11 mouse cellular contexts compared by ENCODE assay signal in the genomic region with DNA sequence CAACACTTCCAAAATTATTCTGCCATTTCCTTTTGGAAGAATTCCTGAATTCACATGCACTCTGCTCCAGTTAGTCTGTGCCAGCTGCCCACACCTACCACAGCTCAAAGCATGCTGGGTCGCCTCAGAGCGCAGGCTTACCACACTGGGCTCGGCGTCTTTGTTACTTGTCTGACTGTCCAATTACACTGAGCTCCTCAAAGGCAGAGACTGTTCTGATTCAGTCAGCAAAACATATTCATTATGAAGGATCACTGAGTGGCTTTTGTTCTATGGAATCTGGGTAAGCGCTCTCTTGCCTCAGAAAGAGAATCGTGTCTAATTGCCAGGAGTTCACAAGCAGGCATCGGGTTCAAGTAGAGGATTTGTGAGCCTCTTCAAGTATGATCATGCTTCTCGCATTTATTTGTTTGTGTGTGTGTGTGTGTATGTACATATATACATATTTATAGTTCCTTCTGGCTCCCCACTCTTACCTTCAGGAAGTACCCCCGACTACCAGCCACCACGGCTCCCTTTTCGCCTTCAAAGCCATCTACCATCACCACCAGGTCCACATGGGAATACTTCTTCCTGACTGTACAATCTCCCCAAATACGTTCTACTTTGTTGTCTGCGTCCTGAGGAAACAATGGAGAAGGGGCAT. TPM values are rescaled to one million over a fixed set of nuclear protein-coding genes. Genes with fewer than 3 reads are reported as not detected.
A peak's percentile ranks its signal among the peaks of the same experiment; 100 is the strongest.
DNase-seq lines count a peak whose midpoint lies in the region; ATAC-seq lines count a peak whose summit lies in the region.
"Had no signal": no experiment of that assay in that cellular context is flagged by ENCODE, and none has a peak within 500 bp of the region (broad histone marks: within the 10 kb centered on the region; RNA-seq: fewer than 3 reads in every experiment).

No protein-coding gene starts in this region.

- H3K9ac ChIP-seq in forebrain, embryonic 11.5 days (ENCODE audit: low read length), result peak overlapping the region; percentile 61
- H3K9ac ChIP-seq in hindbrain, embryonic 16.5 days (ENCODE audit: low read depth, low read length), result no peak overlapping the region
- H3K9ac ChIP-seq in neural tube, embryonic 14.5 days (replicated peaks; ENCODE audit: low read depth, low read length), result peak overlapping the region; percentile 29; the same call in 1 of the 2 replicates
- H3K9ac ChIP-seq: limb, embryonic 12.5 days; lung, embryonic 14.5 days had no signal

- H3K9me3 ChIP-seq in forebrain, embryonic 11.5 days (ENCODE audit: control insufficient read depth, low read length), result no peaks in the 10 kb centered on the region
- H3K9me3 ChIP-seq in hindbrain, embryonic 16.5 days (ENCODE audit: control insufficient read depth, low read length), result no peaks in the 10 kb centered on the region
- H3K9me3 ChIP-seq in neural tube, embryonic 14.5 days (ENCODE audit: control insufficient read depth, low read length), result no peaks in the 10 kb centered on the region
- H3K9me3 ChIP-seq: limb, embryonic 12.5 days had no signal

- WGBS in forebrain, embryonic 11.5 days, result 26% methylated on average over 13 of the region's 13 CpGs
- 23% methylated on average over 13 of the region's 13 CpGs for WGBS in hindbrain, embryonic 16.5 days
- 25% methylated on average over 13 of the region's 13 CpGs for WGBS in neural tube, embryonic 14.5 days

- H3K4me2 ChIP-seq in forebrain, embryonic 11.5 days (ENCODE audit: low read depth, low read length, severe bottlenecking), result peak overlapping the region; percentile 21; the same call in 1 of the 2 replicates
- H3K4me2 ChIP-seq in hindbrain, embryonic 16.5 days (ENCODE audit: low read length), result no peak overlapping the region
- H3K4me2 ChIP-seq in neural tube, embryonic 14.5 days (ENCODE audit: low read depth, low read length), result no peak overlapping the region
- H3K4me2 ChIP-seq: heart, embryonic 11.5 days; limb, embryonic 12.5 days; lung, embryonic 14.5 days had no signal

- H3K4me1 ChIP-seq in forebrain, embryonic 11.5 days (replicated peaks; ENCODE audit: control insufficient read depth, insufficient read depth, low read length), result peaks cover 33% of the 10 kb centered on the region
- peaks cover 3% of the 10 kb centered on the region; the same call in 1 of the 2 replicates for H3K4me1 ChIP-seq in hindbrain, embryonic 16.5 days (ENCODE audit: control insufficient read depth, insufficient read depth, low read depth, low read length)
- peaks cover 15% of the 10 kb centered on the region; the same call in 1 of the 2 replicates for H3K4me1 ChIP-seq in neural tube, embryonic 14.5 days (ENCODE audit: control insufficient read depth, insufficient read depth, low read length)
- H3K4me1 ChIP-seq: limb, embryonic 12.5 days had no signal

- DNase-seq in embryo, embryonic 10.5 days (ENCODE audit: low spot score), result peak; percentile 66
- peak; percentile 81 for DNase-seq in forebrain, embryonic 11.5 days (ENCODE audit: low spot score)
- no peak for DNase-seq in adrenal gland, adult 18-20 months (ENCODE audit: low spot score in 2 of 2)
- DNase-seq in adrenal gland, adult 8-10 months, result no peak
- DNase-seq in frontal cortex, postnatal 14 days (ENCODE audit: low spot score in 2 of 2), result no peak
- DNase-seq: kidney, adult 11 months; lung, embryonic 14.5 days had no signal

- peak; percentile 78 for ATAC-seq in forebrain, embryonic 11.5 days (replicated peaks; ENCODE audit: low FRiP score)
- ATAC-seq in hindbrain, embryonic 16.5 days, result no peak; the same call in 1 of the 2 replicates
- ATAC-seq in neural tube, embryonic 14.5 days (ENCODE audit: low read depth), result no peak

- no peak overlapping the region for H3K4me3 ChIP-seq in forebrain, embryonic 11.5 days (ENCODE audit: low read depth, low read length)
- H3K4me3 ChIP-seq in hindbrain, embryonic 16.5 days (ENCODE audit: low read length), result no peak overlapping the region
- no peak overlapping the region for H3K4me3 ChIP-seq in neural tube, embryonic 14.5 days (ENCODE audit: low read depth, low read length)
- H3K4me3 ChIP-seq: limb, embryonic 12.5 days had no signal

- peak overlapping the region; percentile 97 for H3K27ac ChIP-seq in forebrain, embryonic 11.5 days (ENCODE audit: low read depth, low read length)
- H3K27ac ChIP-seq in hindbrain, embryonic 16.5 days (ENCODE audit: low read depth, low read length), result peak overlapping the region; percentile 68
- H3K27ac ChIP-seq in neural tube, embryonic 14.5 days (ENCODE audit: low read depth, low read length), result peak overlapping the region; percentile 76
- H3K27ac ChIP-seq: limb, embryonic 12.5 days had no signal

- H3K27me3 ChIP-seq in forebrain, embryonic 11.5 days (ENCODE audit: control insufficient read depth, insufficient read depth, low read length), result no peaks in the 10 kb centered on the region
- no peaks in the 10 kb centered on the region for H3K27me3 ChIP-seq in hindbrain, embryonic 16.5 days (replicated peaks; ENCODE audit: control insufficient read depth, insufficient read depth, low read length)
- H3K27me3 ChIP-seq in neural tube, embryonic 14.5 days (ENCODE audit: control insufficient read depth, insufficient read depth, low read length), result no peaks in the 10 kb centered on the region
- H3K27me3 ChIP-seq: limb, embryonic 12.5 days had no signal

- H3K36me3 ChIP-seq in forebrain, embryonic 11.5 days (ENCODE audit: control insufficient read depth, insufficient read depth, low read length), result peaks cover 13% of the 10 kb centered on the region; the same call in 1 of the 2 replicates
- H3K36me3 ChIP-seq in hindbrain, embryonic 16.5 days (ENCODE audit: control insufficient read depth, insufficient read depth, low read length), result peaks cover 26% of the 10 kb centered on the region
- peaks cover 48% of the 10 kb centered on the region for H3K36me3 ChIP-seq in neural tube, embryonic 14.5 days (ENCODE audit: control insufficient read depth, insufficient read depth, low read length)

RNA-seq across cellular contexts. Expression of a gene that starts 12.3 kb away (rescaled TPM):
- 180 and 189 TPM in 2 replicates for polyA plus RNA-seq in forebrain, embryonic 11.5 days (2014; fragmentation: Nextera tagmentation; extraction: Ambion mirVana)
- polyA plus RNA-seq in hindbrain, embryonic 16.5 days (2015; fragmentation: Nextera tagmentation; extraction: Ambion mirVana), result 216 and 224 TPM in 2 replicates
- polyA plus RNA-seq in neural tube, embryonic 14.5 days (2014; fragmentation: Nextera tagmentation; extraction: Ambion mirVana), result 223 and 244 TPM in 2 replicates
- total RNA-seq in adrenal gland, adult 18-20 months (2021), result 100 to 1,000 TPM; 168 to 202 TPM
- 100 to 1,000 TPM; 183 to 191 (median 186) TPM for total RNA-seq in adrenal gland, adult 8-10 months (2022)

RNA-seq across cellular contexts. Expression of a gene that starts 17.3 kb away (rescaled TPM):
- 52.0 and 68.1 TPM in 2 replicates for polyA plus RNA-seq in forebrain, embryonic 11.5 days (2014; fragmentation: Nextera tagmentation; extraction: Ambion mirVana)
- polyA plus RNA-seq in hindbrain, embryonic 16.5 days (2015; fragmentation: Nextera tagmentation; extraction: Ambion mirVana), result 34.5 and 34.7 TPM in 2 replicates
- polyA plus RNA-seq in neural tube, embryonic 14.5 days (2014; fragmentation: Nextera tagmentation; extraction: Ambion mirVana), result 50.4 and 56.7 TPM in 2 replicates
- total RNA-seq in adrenal gland, adult 18-20 months (2021), result 1 to 10 TPM; 4.4 to 7.0 TPM
- 10 to 100 TPM in 2 of 4 experiments, 1 to 10 TPM in 2; 6.5 to 14.6 (median 9.5) TPM for total RNA-seq in adrenal gland, adult 8-10 months (2022)

RNA-seq across cellular contexts. Expression of a gene that starts 49.0 kb away (rescaled TPM):
- 99.5 and 102 TPM in 2 replicates for polyA plus RNA-seq in forebrain, embryonic 11.5 days (2014; fragmentation: Nextera tagmentation; extraction: Ambion mirVana)
- 10.8 and 11.1 TPM in 2 replicates for polyA plus RNA-seq in hindbrain, embryonic 16.5 days (2015; fragmentation: Nextera tagmentation; extraction: Ambion mirVana)
- 3.2 and 3.5 TPM in 2 replicates for polyA plus RNA-seq in neural tube, embryonic 14.5 days (2014; fragmentation: Nextera tagmentation; extraction: Ambion mirVana)
- 1 to 10 TPM; 1.7 to 1.8 TPM for total RNA-seq in adrenal gland, adult 18-20 months (2021)
- total RNA-seq in adrenal gland, adult 8-10 months (2022), result 1 to 10 TPM; 1.6 to 4.8 (median 3.0) TPM

Comparison
In these comparisons a context has a peak if more than half of its experiments do, and no peak if none do; other contexts are left out.
1. DNase-seq: peak in embryo, embryonic 10.5 days (single experiment) and forebrain, embryonic 11.5 days (single experiment); none in adrenal gland, adult 18-20 months (0 of 2), adrenal gland, adult 8-10 months (single experiment) and frontal cortex, postnatal 14 days (0 of 2).
2. Peak in every context shown above with its lines, with median percentiles within 50 percentile points of each other: H3K27ac ChIP-seq.